Mouse (Mus musculus): ENCODE measurements around the gene Nfatc2.

- TF ChIP-seq CTCF (IDR thresholded peaks at IDR 0.05; ENCODE audit: control insufficient read depth, insufficient read depth, low read length) (no peak), POLR2A (IDR thresholded peaks at IDR 0.05; ENCODE audit: borderline replicate concordance, control insufficient read depth, low read depth, low read length) (no peak)
Observed at GRCm38 (mm10) chr2:168539594-168540222, 61.7 kb downstream of the Nfatc2 start.

Measured in bone marrow, adult 2 months (tissue).